Mouse (Mus musculus) heart, postnatal 0 days (tissue): ENCODE data around the gene Pde4d. TPM values are rescaled to one million over a fixed set of nuclear protein-coding genes. Genes with fewer than 3 reads are reported as not detected.

ENCODE experiments used
- ATAC-seq: fragments of 200-750 bp; cut with Nextera tagmentation; 2 replicates; pipeline ENCODE4 v1.8.0; 2017; ENCODE audit warnings: low read depth, moderate number of reproducible peaks, moderate library complexity; ENCODE audit not compliant: insufficient read depth
- DNase-seq: peaks from one replicate; pipeline ENCODE4 v3.0.0-alpha.2; 2016; ENCODE audit warnings: low spot score
- H3K27ac ChIP-seq: fragments of 300-500 bp; sonication (generic); 2 replicates; pipeline ENCODE4 v1.5.1; 2014; ENCODE audit warnings: low read depth, mild to moderate bottlenecking
- H3K27me3 ChIP-seq: fragments of 300-500 bp; sonication (generic); 2 replicates; pipeline ENCODE4 v1.6.1; 2014; ENCODE audit warnings: low read length, mixed read lengths; ENCODE audit not compliant: control insufficient read depth, insufficient read depth
- H3K36me3 ChIP-seq: fragments of 300-500 bp; sonication (generic); replicated peaks from 2 replicates; pipeline ENCODE4 v1.6.1; 2014; ENCODE audit warnings: low read length, mixed read lengths; ENCODE audit not compliant: control insufficient read depth, insufficient read depth
- H3K4me1 ChIP-seq: fragments of 300-500 bp; sonication (generic); 2 replicates; pipeline ENCODE4 v1.6.1; 2014; ENCODE audit warnings: antibody characterized with exemption; ENCODE audit not compliant: control insufficient read depth, insufficient read depth
- H3K4me2 ChIP-seq: fragments of 300-500 bp; sonication (generic); 2 replicates; pipeline ENCODE4 v1.6.1; 2014; ENCODE audit warnings: low read depth, mild to moderate bottlenecking, low read length, moderate library complexity
- H3K4me3 ChIP-seq: fragments of 300-500 bp; sonication (generic); 2 replicates; pipeline ENCODE4 v1.5.1; 2014; ENCODE audit warnings: low read depth, low read length
- H3K9ac ChIP-seq: fragments of 300-500 bp; sonication (generic); replicated peaks from 2 replicates; pipeline ENCODE4 v1.6.1; 2014; ENCODE audit warnings: low read depth, low read length, mixed read lengths
- H3K9me3 ChIP-seq: fragments of 300-500 bp; sonication (generic); replicated peaks from 2 replicates; pipeline ENCODE4 v1.6.1; 2016; ENCODE audit warnings: low read length; ENCODE audit not compliant: control insufficient read depth
- CTCF ChIP-seq: IDR thresholded peaks from 2 replicates; pipeline ENCODE4 v1.5.1; 2016; ENCODE audit warnings: antibody characterized with exemption, control low read depth, low read depth
- EP300 ChIP-seq: IDR thresholded peaks from 2 replicates; pipeline ENCODE4 v1.6.1; 2016; ENCODE audit warnings: antibody characterized with exemption, low read depth
- WGBS: fragments of 180-500 bp; shearing (Covaris S2); extraction: QIAGEN DNeasy Blood & Tissue Kit; methylation state at CpG from one replicate; pipeline ENCODE4 v1.1.7; 2014; 5-methylcytosine and 5-hydroxymethylcytosine counted together
- polyA plus RNA-seq: library from polyadenylated mRNA; unstranded; fragments of >200 nt; fragmentation: Nextera tagmentation; extraction: Ambion mirVana; gene quantifications from 2 replicates; pipeline ENCODE4 v1.2.1, GENCODE M21; 2015
- total RNA-seq: library from RNA; depleted of rRNA; stranded (reverse); fragments of >200 nt; gene quantifications from 2 replicates; pipeline ENCODE4 v1.2.3, GENCODE M21; 2014; ENCODE audit warnings: low replicate concordance

The Pde4d gene
- total and polyA plus RNA-seq, 2 experiments from 2014 or later: 21.9 to 58.0 TPM

GRCm38 (mm10) chr13:109441401-109441973 is 991.7 kb downstream of the Pde4d start:
- TF ChIP-seq CTCF (no peak), EP300 (no peak)
- peak overlapping the region; percentile 66; the same call in 1 of the 2 replicates for H3K9ac ChIP-seq
- no peaks in the 10 kb centered on the region for H3K27me3 ChIP-seq
- H3K4me2 ChIP-seq: peak overlapping the region; percentile 93
- H3K36me3 ChIP-seq: no peaks in the 10 kb centered on the region
- no peak for ATAC-seq
- H3K4me3 ChIP-seq: peak overlapping the region; percentile 73
- peak overlapping the region; percentile 87; the same call in 1 of the 2 replicates for H3K27ac ChIP-seq
- DNase-seq: peak; percentile 14
- 18% methylated on average over 12 of the region's 12 CpGs for WGBS
- H3K9me3 ChIP-seq: no peaks in the 10 kb centered on the region
- peaks cover 6% of the 10 kb centered on the region for H3K4me1 ChIP-seq

GRCm38 (mm10) chr13:109446138-109446537 is 996.4 kb downstream of the Pde4d start:
- Histone ChIP-seq H3K4me1 (no peaks in the 10 kb centered on the region), H3K9ac (no peak overlapping the region), H3K27me3 (no peaks in the 10 kb centered on the region), H3K4me3 (no peak overlapping the region), H3K4me2 (no peak overlapping the region), H3K9me3 (peaks cover 3% of the 10 kb centered on the region; the same call in 1 of the 2 replicates), H3K36me3 (no peaks in the 10 kb centered on the region), H3K27ac (no peak overlapping the region)
- WGBS: 83% methylated on average over 7 of the region's 7 CpGs
- ATAC-seq: no peak
- TF ChIP-seq CTCF: no peak
- TF ChIP-seq EP300: no peak
- DNase-seq: no peak

- WGBS: 73% methylated on average over 5 of the region's 5 CpGs
- ATAC-seq (no peak), DNase-seq (no peak)
- Histone ChIP-seq H3K4me1 (no peaks in the 10 kb centered on the region), H3K9ac (no peak overlapping the region), H3K4me2 (no peak overlapping the region), H3K27ac (no peak overlapping the region), H3K36me3 (no peaks in the 10 kb centered on the region), H3K27me3 (no peaks in the 10 kb centered on the region), H3K4me3 (no peak overlapping the region), H3K9me3 (peaks cover 9% of the 10 kb centered on the region)
- no peak for TF ChIP-seq CTCF
- TF ChIP-seq EP300: no peak
Observed at GRCm38 (mm10) chr13:109448121-109448520, 998.4 kb downstream of the Pde4d start.

- no peak for TF ChIP-seq EP300
- no peak for TF ChIP-seq CTCF
- Histone ChIP-seq H3K27ac (no peak overlapping the region), H3K9me3 (no peaks in the 10 kb centered on the region), H3K4me1 (no peaks in the 10 kb centered on the region), H3K4me3 (no peak overlapping the region), H3K4me2 (no peak overlapping the region), H3K27me3 (no peaks in the 10 kb centered on the region), H3K36me3 (no peaks in the 10 kb centered on the region), H3K9ac (no peak overlapping the region)
- ATAC-seq (no peak), DNase-seq (no peak)
Observed at GRCm38 (mm10) chr13:109474344-109474743, 1024.6 kb downstream of the Pde4d start.

GRCm38 (mm10) chr13:109481446-109481845 is 1031.7 kb downstream of the Pde4d start:
- ATAC-seq (peak; percentile 85), DNase-seq (peak; percentile 78)
- no peak overlapping the region for H3K4me3 ChIP-seq
- WGBS: 13% methylated on average over 7 of the region's 7 CpGs
- H3K27ac ChIP-seq: no peak overlapping the region
- H3K36me3 ChIP-seq: no peaks in the 10 kb centered on the region
- H3K9me3 ChIP-seq: no peaks in the 10 kb centered on the region
- H3K27me3 ChIP-seq: no peaks in the 10 kb centered on the region
- TF ChIP-seq EP300 (no peak), CTCF (no peak)
- H3K4me1 ChIP-seq: no peaks in the 10 kb centered on the region
- 0 out of 2 replicates have a peak overlapping the region, but pooled peaks have one; percentile 16 for H3K4me2 ChIP-seq
- H3K9ac ChIP-seq: no peak overlapping the region

GRCm38 (mm10) chr13:109486166-109486565 is 1036.4 kb downstream of the Pde4d start:
- no peaks in the 10 kb centered on the region for H3K36me3 ChIP-seq
- 72% methylated on average over 6 of the region's 6 CpGs for WGBS
- H3K9me3 ChIP-seq: no peaks in the 10 kb centered on the region
- no peaks in the 10 kb centered on the region for H3K27me3 ChIP-seq
- H3K4me3 ChIP-seq: no peak overlapping the region
- no peak overlapping the region for H3K4me2 ChIP-seq
- no peak for DNase-seq
- no peak for ATAC-seq
- no peak overlapping the region for H3K27ac ChIP-seq
- no peaks in the 10 kb centered on the region for H3K4me1 ChIP-seq
- TF ChIP-seq CTCF (no peak), EP300 (no peak)
- H3K9ac ChIP-seq: no peak overlapping the region
